Mouse (Mus musculus): ENCODE measurements at regions not wholly inside any gene's neighbourhood (a gene's known extent, or its start where the extent isn't known, plus 50 kb on each side); places are given as distances from the start of the nearest gene placed in this dataset.

- Histone ChIP-seq H3K36me3 (replicated peaks; ENCODE audit: insufficient read depth, low read length) (no peaks in the 10 kb centered on the region), H3K9me3 (ENCODE audit: low read length) (no peaks in the 10 kb centered on the region), H3K4me1 (ENCODE audit: insufficient read depth) (no peaks in the 10 kb centered on the region), H3K4me2 (ENCODE audit: low read depth, low read length) (no peak overlapping the region), H3K9ac (replicated peaks) (no peak overlapping the region), H3K4me3 (ENCODE audit: low read depth, low read length) (no peak overlapping the region), H3K27ac (ENCODE audit: low read depth) (no peak overlapping the region), H3K27me3 (ENCODE audit: insufficient read depth, low read length) (no peaks in the 10 kb centered on the region)
- ATAC-seq = no peak
- DNase-seq = no peak
- 66% methylated on average over 4 of the region's 4 CpGs for WGBS (ENCODE audit: insufficient replicate concordance)
- TF ChIP-seq CTCF (IDR thresholded peaks at IDR 0.05; ENCODE audit: low read depth) = no peak
- TF ChIP-seq EP300 (IDR thresholded peaks at IDR 0.05; ENCODE audit: low read depth) = no peak
Observed at GRCm38 (mm10) chr4:40351090-40351489, 71.9 kb upstream of the Ndufb6 start.

- Histone ChIP-seq H3K27ac (ENCODE audit: low read depth) (no peak overlapping the region), H3K4me3 (ENCODE audit: low read depth, low read length) (no peak overlapping the region), H3K4me2 (ENCODE audit: low read depth, low read length) (no peak overlapping the region), H3K9me3 (ENCODE audit: low read length) (no peaks in the 10 kb centered on the region), H3K36me3 (replicated peaks; ENCODE audit: insufficient read depth, low read length) (no peaks in the 10 kb centered on the region), H3K9ac (replicated peaks) (no peak overlapping the region), H3K4me1 (ENCODE audit: insufficient read depth) (no peaks in the 10 kb centered on the region), H3K27me3 (ENCODE audit: insufficient read depth, low read length) (no peaks in the 10 kb centered on the region)
- DNase-seq (no peak), ATAC-seq (no peak)
- WGBS (ENCODE audit: insufficient replicate concordance) = 55% methylated on average over 3 of the region's 3 CpGs
- TF ChIP-seq CTCF (IDR thresholded peaks at IDR 0.05; ENCODE audit: low read depth) = no peak
- no peak for TF ChIP-seq EP300 (IDR thresholded peaks at IDR 0.05; ENCODE audit: low read depth)
Observed at GRCm38 (mm10) chr4:40345847-40346246, 66.6 kb upstream of the Ndufb6 start.

- no peaks in the 10 kb centered on the region for H3K36me3 ChIP-seq (replicated peaks; ENCODE audit: insufficient read depth, low read length)
- H3K4me1 ChIP-seq (ENCODE audit: insufficient read depth) = no peaks in the 10 kb centered on the region
- H3K27me3 ChIP-seq (ENCODE audit: insufficient read depth, low read length) = no peaks in the 10 kb centered on the region
- 74% methylated on average over 3 of the region's 3 CpGs for WGBS (ENCODE audit: insufficient replicate concordance)
- TF ChIP-seq EP300 (IDR thresholded peaks at IDR 0.05; ENCODE audit: low read depth) (no peak), CTCF (IDR thresholded peaks at IDR 0.05; ENCODE audit: low read depth) (no peak)
- ATAC-seq = no peak
- no peaks in the 10 kb centered on the region for H3K9me3 ChIP-seq (ENCODE audit: low read length)
- H3K4me3 ChIP-seq (ENCODE audit: low read depth, low read length) = no peak overlapping the region
- no peak overlapping the region for H3K4me2 ChIP-seq (ENCODE audit: low read depth, low read length)
- DNase-seq = no peak
- no peak overlapping the region for H3K27ac ChIP-seq (ENCODE audit: low read depth)
- no peak overlapping the region for H3K9ac ChIP-seq (replicated peaks)
Observed at GRCm38 (mm10) chr4:40342181-40342580, 63.0 kb upstream of the Ndufb6 start.

GRCm38 (mm10) chr4:40334841-40335240 lies 55.6 kb upstream of the Ndufb6 start:
- no peak overlapping the region for H3K4me3 ChIP-seq (ENCODE audit: low read depth, low read length)
- H3K4me1 ChIP-seq (ENCODE audit: insufficient read depth) = no peaks in the 10 kb centered on the region
- no peak overlapping the region for H3K4me2 ChIP-seq (ENCODE audit: low read depth, low read length)
- WGBS (ENCODE audit: insufficient replicate concordance) = 31% methylated on average over 1 of the region's 1 CpGs
- DNase-seq = no peak
- H3K9ac ChIP-seq (replicated peaks) = no peak overlapping the region
- ATAC-seq = no peak
- H3K36me3 ChIP-seq (replicated peaks; ENCODE audit: insufficient read depth, low read length) = no peaks in the 10 kb centered on the region
- peak; percentile 17; the same call in 1 of the 2 replicates for TF ChIP-seq CTCF (IDR thresholded peaks at IDR 0.05; ENCODE audit: low read depth)
- no peak for TF ChIP-seq EP300 (IDR thresholded peaks at IDR 0.05; ENCODE audit: low read depth)
- no peaks in the 10 kb centered on the region for H3K9me3 ChIP-seq (ENCODE audit: low read length)
- no peak overlapping the region for H3K27ac ChIP-seq (ENCODE audit: low read depth)
- no peaks in the 10 kb centered on the region for H3K27me3 ChIP-seq (ENCODE audit: insufficient read depth, low read length)

GRCm38 (mm10) chr4:40329737-40330136 lies 50.5 kb upstream of the Ndufb6 start:
- no peak overlapping the region for H3K27ac ChIP-seq (ENCODE audit: low read depth)
- 26% methylated on average over 5 of the region's 5 CpGs for WGBS (ENCODE audit: insufficient replicate concordance)
- ATAC-seq (no peak), DNase-seq (no peak)
- no peak overlapping the region for H3K4me3 ChIP-seq (ENCODE audit: low read depth, low read length)
- H3K27me3 ChIP-seq (ENCODE audit: insufficient read depth, low read length) = no peaks in the 10 kb centered on the region
- H3K4me1 ChIP-seq (ENCODE audit: insufficient read depth) = no peaks in the 10 kb centered on the region
- no peak overlapping the region for H3K4me2 ChIP-seq (ENCODE audit: low read depth, low read length)
- TF ChIP-seq CTCF (IDR thresholded peaks at IDR 0.05; ENCODE audit: low read depth) (no peak), EP300 (IDR thresholded peaks at IDR 0.05; ENCODE audit: low read depth) (no peak; the same call in 1 of the 2 replicates)
- H3K36me3 ChIP-seq (replicated peaks; ENCODE audit: insufficient read depth, low read length) = no peaks in the 10 kb centered on the region
- H3K9ac ChIP-seq (replicated peaks) = no peak overlapping the region
- no peaks in the 10 kb centered on the region for H3K9me3 ChIP-seq (ENCODE audit: low read length)

Measured in liver, postnatal 0 days (tissue).